Mouse (Mus musculus): ENCODE results near the gene Sept9. TPM values are rescaled to one million over a fixed set of nuclear protein-coding genes. Genes with fewer than 3 reads are reported as not detected.

Sept9 gene
- polyA plus RNA-seq, 1 experiment: 45.3 TPM

GRCm38 (mm10) chr11:117255108-117255489 lies 55.6 kb downstream of the Sept9 start:
- no peaks in the 10 kb centered on the region for H3K27me3 ChIP-seq (ENCODE audit: control insufficient read depth, insufficient read depth, low read length)
- H3K4me3 ChIP-seq (ENCODE audit: extremely low read depth, insufficient read depth, insufficient read length): no peak overlapping the region
- no peak overlapping the region for H3K27ac ChIP-seq (ENCODE audit: insufficient read depth, low read length)
- H3K4me1 ChIP-seq (ENCODE audit: control insufficient read depth, insufficient read depth, insufficient read length): no peaks in the 10 kb centered on the region
- no peak for DNase-seq (ENCODE audit: low read depth in 1 of 2, low spot score in 2 of 2)
- no peak for TF ChIP-seq POLR2A (IDR thresholded peaks at IDR 0.05; ENCODE audit: low read depth, low read length)
- no peak for TF ChIP-seq CTCF (IDR thresholded peaks at IDR 0.05; ENCODE audit: extremely low read depth, insufficient read depth, insufficient read length, insufficient replicate concordance)
- WGBS: 81% methylated on average over 3 of the region's 3 CpGs
- H3K36me3 ChIP-seq (ENCODE audit: control insufficient read depth, insufficient read depth, low read length): no peaks in the 10 kb centered on the region

DNA sequence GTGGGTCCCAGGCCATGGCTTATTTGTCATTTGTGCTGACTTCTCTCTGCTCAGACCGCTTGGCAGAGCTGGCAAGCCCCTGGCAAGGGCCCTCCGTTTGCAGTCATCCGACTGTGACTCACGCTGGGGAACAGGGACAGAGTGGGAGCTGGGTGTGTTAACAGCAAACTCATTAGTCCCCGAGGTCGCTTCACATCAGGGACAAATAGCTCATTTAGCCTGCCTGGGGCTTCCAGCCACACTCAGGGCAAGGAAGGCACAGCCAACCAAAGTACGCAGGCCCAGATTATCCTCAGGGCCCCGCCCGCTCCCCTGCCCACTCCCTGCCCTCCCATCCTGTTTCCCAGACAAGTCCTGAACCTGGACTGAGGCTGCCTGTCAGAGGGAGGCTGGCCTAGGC lies 56.6 kb downstream of the Sept9 start:
- H3K4me3 ChIP-seq (ENCODE audit: extremely low read depth, insufficient read depth, insufficient read length): no peak overlapping the region
- 94% methylated on average over 9 of the region's 9 CpGs for WGBS
- DNase-seq (ENCODE audit: low read depth in 1 of 2, low spot score in 2 of 2): no peak
- H3K27me3 ChIP-seq (ENCODE audit: control insufficient read depth, insufficient read depth, low read length): no peaks in the 10 kb centered on the region
- H3K36me3 ChIP-seq (ENCODE audit: control insufficient read depth, insufficient read depth, low read length): no peaks in the 10 kb centered on the region
- H3K4me1 ChIP-seq (ENCODE audit: control insufficient read depth, insufficient read depth, insufficient read length): no peaks in the 10 kb centered on the region
- TF ChIP-seq POLR2A (IDR thresholded peaks at IDR 0.05; ENCODE audit: low read depth, low read length): no peak
- TF ChIP-seq CTCF (IDR thresholded peaks at IDR 0.05; ENCODE audit: extremely low read depth, insufficient read depth, insufficient read length, insufficient replicate concordance): no peak
- H3K27ac ChIP-seq (ENCODE audit: insufficient read depth, low read length): peak overlapping the region; percentile 5; the same call in 1 of the 2 replicates

DNA sequence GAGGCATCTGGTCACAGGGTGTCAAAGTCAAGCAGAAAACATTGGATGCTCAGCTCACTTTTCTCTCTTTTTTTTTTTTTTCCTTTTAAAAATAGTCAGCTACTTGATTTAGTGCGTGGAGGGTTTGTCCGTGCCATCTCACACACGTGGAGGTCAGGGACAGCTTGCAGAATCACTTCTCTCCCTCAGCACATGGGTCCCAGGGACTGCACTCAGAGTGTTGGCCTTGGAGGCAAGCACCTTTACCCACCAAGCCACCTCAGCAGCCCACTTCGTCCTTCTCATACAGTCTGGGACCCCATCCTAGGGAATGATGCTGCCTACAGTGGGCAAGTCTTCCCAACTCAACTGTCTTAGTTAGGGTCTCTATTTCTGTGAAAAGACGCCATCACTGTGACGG lies 57.4 kb downstream of the Sept9 start:
- Histone ChIP-seq H3K27me3 (ENCODE audit: control insufficient read depth, insufficient read depth, low read length) (no peaks in the 10 kb centered on the region), H3K36me3 (ENCODE audit: control insufficient read depth, insufficient read depth, low read length) (no peaks in the 10 kb centered on the region), H3K27ac (ENCODE audit: insufficient read depth, low read length) (no peak overlapping the region), H3K4me1 (ENCODE audit: control insufficient read depth, insufficient read depth, insufficient read length) (no peaks in the 10 kb centered on the region), H3K4me3 (ENCODE audit: extremely low read depth, insufficient read depth, insufficient read length) (no peak overlapping the region)
- TF ChIP-seq CTCF (IDR thresholded peaks at IDR 0.05; ENCODE audit: extremely low read depth, insufficient read depth, insufficient read length, insufficient replicate concordance) (no peak), POLR2A (IDR thresholded peaks at IDR 0.05; ENCODE audit: low read depth, low read length) (no peak)
- WGBS: 84% methylated on average over 6 of the region's 6 CpGs
- no peak for DNase-seq (ENCODE audit: low read depth in 1 of 2, low spot score in 2 of 2)

DNA sequence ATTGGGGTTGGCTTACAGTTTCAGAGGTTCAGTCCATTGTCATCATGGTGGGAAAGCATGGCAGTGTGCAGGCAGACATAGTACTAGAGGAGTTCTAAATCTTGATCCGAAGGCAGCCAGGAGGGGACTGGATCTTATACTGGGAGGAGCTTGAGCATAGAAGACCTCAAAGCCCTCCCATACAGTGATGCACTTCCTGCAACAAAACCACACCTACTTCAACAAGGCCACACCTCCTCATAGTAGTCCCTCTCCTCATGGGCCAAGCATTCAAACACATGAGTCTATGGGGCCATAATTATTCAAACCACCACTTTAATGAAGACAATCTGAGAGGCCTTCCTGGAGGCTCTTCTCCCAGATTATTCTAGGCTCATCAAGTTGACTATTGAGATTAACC lies 57.8 kb downstream of the Sept9 start:
- 89% methylated on average over 1 of the region's 1 CpGs for WGBS
- TF ChIP-seq POLR2A (IDR thresholded peaks at IDR 0.05; ENCODE audit: low read depth, low read length): no peak
- TF ChIP-seq CTCF (IDR thresholded peaks at IDR 0.05; ENCODE audit: extremely low read depth, insufficient read depth, insufficient read length, insufficient replicate concordance): no peak

GRCm38 (mm10) chr11:117257842-117258241 lies 58.4 kb downstream of the Sept9 start:
- DNase-seq (ENCODE audit: low read depth in 1 of 2, low spot score in 2 of 2): no peak
- no peaks in the 10 kb centered on the region for H3K36me3 ChIP-seq (ENCODE audit: control insufficient read depth, insufficient read depth, low read length)
- H3K4me1 ChIP-seq (ENCODE audit: control insufficient read depth, insufficient read depth, insufficient read length): no peaks in the 10 kb centered on the region
- TF ChIP-seq CTCF (IDR thresholded peaks at IDR 0.05; ENCODE audit: extremely low read depth, insufficient read depth, insufficient read length, insufficient replicate concordance) (no peak), POLR2A (IDR thresholded peaks at IDR 0.05; ENCODE audit: low read depth, low read length) (no peak)
- H3K27me3 ChIP-seq (ENCODE audit: control insufficient read depth, insufficient read depth, low read length): no peaks in the 10 kb centered on the region
- H3K4me3 ChIP-seq (ENCODE audit: extremely low read depth, insufficient read depth, insufficient read length): no peak overlapping the region
- H3K27ac ChIP-seq (ENCODE audit: insufficient read depth, low read length): no peak overlapping the region

More for the DNA sequence above, 57.8 kb downstream of the Sept9 start:
- no peak overlapping the region for H3K27ac ChIP-seq (ENCODE audit: insufficient read depth, low read length)
- no peaks in the 10 kb centered on the region for H3K4me1 ChIP-seq (ENCODE audit: control insufficient read depth, insufficient read depth, insufficient read length)
- no peaks in the 10 kb centered on the region for H3K36me3 ChIP-seq (ENCODE audit: control insufficient read depth, insufficient read depth, low read length)
- no peaks in the 10 kb centered on the region for H3K27me3 ChIP-seq (ENCODE audit: control insufficient read depth, insufficient read depth, low read length)
- DNase-seq (ENCODE audit: low read depth in 1 of 2, low spot score in 2 of 2): no peak
- no peak overlapping the region for H3K4me3 ChIP-seq (ENCODE audit: extremely low read depth, insufficient read depth, insufficient read length)

- WGBS: 62% methylated on average over 9 of the region's 9 CpGs
- H3K4me1 ChIP-seq (ENCODE audit: control insufficient read depth, insufficient read depth, insufficient read length): no peaks in the 10 kb centered on the region
- no peak overlapping the region for H3K4me3 ChIP-seq (ENCODE audit: extremely low read depth, insufficient read depth, insufficient read length)
- TF ChIP-seq POLR2A (IDR thresholded peaks at IDR 0.05; ENCODE audit: low read depth, low read length) (no peak), CTCF (IDR thresholded peaks at IDR 0.05; ENCODE audit: extremely low read depth, insufficient read depth, insufficient read length, insufficient replicate concordance) (no peak)
- DNase-seq (ENCODE audit: low read depth in 1 of 2, low spot score in 2 of 2): no peak
- no peaks in the 10 kb centered on the region for H3K27me3 ChIP-seq (ENCODE audit: control insufficient read depth, insufficient read depth, low read length)
- no peaks in the 10 kb centered on the region for H3K36me3 ChIP-seq (ENCODE audit: control insufficient read depth, insufficient read depth, low read length)
- H3K27ac ChIP-seq (ENCODE audit: insufficient read depth, low read length): no peak overlapping the region
Observed at GRCm38 (mm10) chr11:117259178-117259960, 59.9 kb downstream of the Sept9 start.

GRCm38 (mm10) chr11:117260631-117261030 lies 61.2 kb downstream of the Sept9 start:
- no peak for DNase-seq (ENCODE audit: low read depth in 1 of 2, low spot score in 2 of 2)
- 57% methylated on average over 9 of the region's 9 CpGs for WGBS
- TF ChIP-seq CTCF (IDR thresholded peaks at IDR 0.05; ENCODE audit: extremely low read depth, insufficient read depth, insufficient read length, insufficient replicate concordance) (no peak), POLR2A (IDR thresholded peaks at IDR 0.05; ENCODE audit: low read depth, low read length) (no peak)
- Histone ChIP-seq H3K27ac (ENCODE audit: insufficient read depth, low read length) (no peak overlapping the region), H3K27me3 (ENCODE audit: control insufficient read depth, insufficient read depth, low read length) (no peaks in the 10 kb centered on the region), H3K36me3 (ENCODE audit: control insufficient read depth, insufficient read depth, low read length) (no peaks in the 10 kb centered on the region), H3K4me3 (ENCODE audit: extremely low read depth, insufficient read depth, insufficient read length) (no peak overlapping the region), H3K4me1 (ENCODE audit: control insufficient read depth, insufficient read depth, insufficient read length) (peaks cover 6% of the 10 kb centered on the region; the same call in 1 of the 2 replicates)
